Mouse (Mus musculus) olfactory bulb, adult 2 months (tissue): ENCODE measurements around the gene Gm42791. TPM values are rescaled to one million over a fixed set of nuclear protein-coding genes. Genes with fewer than 3 reads are reported as not detected.

Source experiments
- H3K27ac ChIP-seq: fragments of 200-500 bp; 2 replicates; pipeline ENCODE4 v1.5.1; 2012; ENCODE audit warnings: low read depth, low read length; ENCODE audit not compliant: insufficient read depth
- H3K4me1 ChIP-seq: fragments of 200-500 bp; 2 replicates; pipeline ENCODE4 v1.6.1; 2012; ENCODE audit warnings: low read length; ENCODE audit not compliant: control insufficient read depth, insufficient read depth
- H3K4me3 ChIP-seq: fragments of 200-500 bp; 2 replicates; pipeline ENCODE4 v1.5.1; 2012; ENCODE audit warnings: mild to moderate bottlenecking, low read depth, low read length, moderate library complexity; ENCODE audit not compliant: insufficient read depth
- CTCF ChIP-seq: fragments of 200-500 bp; IDR thresholded peaks from 2 replicates; pipeline ENCODE4 v1.5.1; 2012; ENCODE audit warnings: low read depth, mild to moderate bottlenecking, low read length, moderate library complexity; ENCODE audit not compliant: insufficient read depth
- POLR2A ChIP-seq: fragments of 200-500 bp; IDR thresholded peaks from 2 replicates; pipeline ENCODE4 v1.6.1; 2012; ENCODE audit warnings: mild to moderate bottlenecking, low read depth, low read length, moderate library complexity; ENCODE audit not compliant: insufficient read depth
- WGBS: fragments of 180-500 bp; shearing (Covaris S2); methylation state at CpG from one replicate; pipeline ENCODE4 v1.1.7; 2018; 5-methylcytosine and 5-hydroxymethylcytosine counted together
- polyA plus RNA-seq: library from polyadenylated mRNA; stranded (reverse); fragments of >200 nt; gene quantifications from 2 replicates; pipeline ENCODE4 v1.2.4, GENCODE M21; 2012; ENCODE audit warnings: low replicate concordance; ENCODE audit not compliant: missing spikeins, insufficient read depth, insufficient read length

The Gm42791 gene
- polyA plus RNA-seq, 1 experiment = not detected

- TF ChIP-seq POLR2A (no peak), CTCF (no peak)
- Histone ChIP-seq H3K4me1 (peaks cover 22% of the 10 kb centered on the region), H3K27ac (no peak overlapping the region), H3K4me3 (no peak overlapping the region)
- 95% methylated on average over 4 of the region's 4 CpGs for whole genome bisulfite sequencing
These were observed 84.9 kb downstream of the Gm42791 start for GRCm38 (mm10) chr5:148910066-148910465.

GRCm38 (mm10) chr5:148909402-148909801 lies 85.5 kb downstream of the Gm42791 start:
- H3K27ac ChIP-seq = no peak overlapping the region
- no peak for TF ChIP-seq POLR2A
- 0 out of 2 replicates have a peak, but pooled peaks have one; percentile 2 for TF ChIP-seq CTCF
- 36% methylated on average over 6 of the region's 6 CpGs for WGBS

GRCm38 (mm10) chr5:148909057-148909395 lies 85.9 kb downstream of the Gm42791 start:
- Histone ChIP-seq H3K4me3 (no peak overlapping the region), H3K4me1 (peaks cover 22% of the 10 kb centered on the region), H3K27ac (no peak overlapping the region)
- 24% methylated on average over 7 of the region's 7 CpGs for WGBS
- TF ChIP-seq POLR2A (no peak), CTCF (0 out of 2 replicates have a peak, but pooled peaks have one; percentile 4)

More at GRCm38 (mm10) chr5:148909402-148909801, 85.5 kb downstream of the Gm42791 start:
- H3K4me1 ChIP-seq = peaks cover 22% of the 10 kb centered on the region
- H3K4me3 ChIP-seq = no peak overlapping the region

- WGBS = 67% methylated on average over 17 of the region's 17 CpGs
These were observed 86.5 kb downstream of the Gm42791 start for GRCm38 (mm10) chr5:148908191-148909056.

GRCm38 (mm10) chr5:148906305-148906704 lies 88.6 kb downstream of the Gm42791 start:
- H3K4me3 ChIP-seq = no peak overlapping the region
- TF ChIP-seq POLR2A = no peak
- H3K27ac ChIP-seq = no peak overlapping the region
- peaks cover 17% of the 10 kb centered on the region for H3K4me1 ChIP-seq
- WGBS = 78% methylated on average over 4 of the region's 4 CpGs

More at GRCm38 (mm10) chr5:148908191-148909056, 86.5 kb downstream of the Gm42791 start:
- Histone ChIP-seq H3K27ac (no peak overlapping the region; the same call in 1 of the 2 replicates), H3K4me3 (no peak overlapping the region), H3K4me1 (peaks cover 22% of the 10 kb centered on the region)
- TF ChIP-seq POLR2A (no peak), CTCF (no peak)

GRCm38 (mm10) chr5:148904846-148905245 lies 90.1 kb downstream of the Gm42791 start:
- Histone ChIP-seq H3K4me1 (peaks cover 17% of the 10 kb centered on the region), H3K4me3 (no peak overlapping the region), H3K27ac (no peak overlapping the region)
- WGBS = 64% methylated on average over 6 of the region's 6 CpGs
- TF ChIP-seq CTCF (no peak), POLR2A (no peak)

GRCm38 (mm10) chr5:148899361-148899760 lies 95.6 kb downstream of the Gm42791 start:
- Histone ChIP-seq H3K4me1 (peaks cover 8% of the 10 kb centered on the region), H3K4me3 (no peak overlapping the region), H3K27ac (no peak overlapping the region)
- TF ChIP-seq POLR2A (no peak), CTCF (no peak)
- WGBS = 89% methylated on average over 7 of the region's 7 CpGs

- no peak overlapping the region for H3K27ac ChIP-seq
- 55% methylated on average over 12 of the region's 12 CpGs for WGBS
- peaks cover 8% of the 10 kb centered on the region for H3K4me1 ChIP-seq
- TF ChIP-seq CTCF = no peak
- H3K4me3 ChIP-seq = no peak overlapping the region
These were observed 97.0 kb downstream of the Gm42791 start for GRCm38 (mm10) chr5:148897941-148898417.

- Histone ChIP-seq H3K4me3 (no peak overlapping the region), H3K4me1 (peaks cover 8% of the 10 kb centered on the region), H3K27ac (no peak overlapping the region)
- 59% methylated on average over 14 of the region's 14 CpGs for WGBS
- TF ChIP-seq POLR2A = no peak
These were observed 97.8 kb downstream of the Gm42791 start for GRCm38 (mm10) chr5:148897069-148897702.
